Mouse (Mus musculus): ENCODE data around the gene Cpped1. TPM values are rescaled to one million over a fixed set of nuclear protein-coding genes. Genes with fewer than 3 reads are reported as not detected.

Gene Cpped1
- polyA plus RNA-seq, 1 experiment from 2014 or later, result 18.5 TPM

GRCm38 (mm10) chr16:11873292-11873691 lies 36.0 kb downstream of the Cpped1 start:
- no peaks in the 10 kb centered on the region for H3K36me3 ChIP-seq (ENCODE audit: control insufficient read depth, insufficient read depth, low read length)
- no peak overlapping the region for H3K4me2 ChIP-seq (ENCODE audit: low read depth)
- no peaks in the 10 kb centered on the region for H3K4me1 ChIP-seq (ENCODE audit: control insufficient read depth, insufficient read depth, low read length)
- WGBS, result 90% methylated on average over 3 of the region's 3 CpGs
- DNase-seq (ENCODE audit: low spot score), result no peak
- no peak overlapping the region for H3K27ac ChIP-seq (ENCODE audit: low read depth, low read length)
- H3K9ac ChIP-seq (ENCODE audit: low read length), result no peak overlapping the region
- no peaks in the 10 kb centered on the region for H3K9me3 ChIP-seq (ENCODE audit: control insufficient read depth, low read length)
- ATAC-seq (ENCODE audit: insufficient read depth, low FRiP score, low TSS enrichment), result no peak
- no peak overlapping the region for H3K4me3 ChIP-seq (ENCODE audit: low read depth, low read length)
- no peaks in the 10 kb centered on the region for H3K27me3 ChIP-seq (ENCODE audit: control insufficient read depth, insufficient read depth, low read length)

GRCm38 (mm10) chr16:11868486-11868885 lies 40.8 kb downstream of the Cpped1 start:
- ATAC-seq (ENCODE audit: insufficient read depth, low FRiP score, low TSS enrichment) (no peak), DNase-seq (ENCODE audit: low spot score) (no peak)
- no peaks in the 10 kb centered on the region for H3K36me3 ChIP-seq (ENCODE audit: control insufficient read depth, insufficient read depth, low read length)
- H3K27me3 ChIP-seq (ENCODE audit: control insufficient read depth, insufficient read depth, low read length), result no peaks in the 10 kb centered on the region
- no peak overlapping the region for H3K4me2 ChIP-seq (ENCODE audit: low read depth)
- H3K27ac ChIP-seq (ENCODE audit: low read depth, low read length), result no peak overlapping the region
- H3K9ac ChIP-seq (ENCODE audit: low read length), result no peak overlapping the region
- no peaks in the 10 kb centered on the region for H3K4me1 ChIP-seq (ENCODE audit: control insufficient read depth, insufficient read depth, low read length)
- WGBS, result 81% methylated on average over 3 of the region's 3 CpGs
- H3K4me3 ChIP-seq (ENCODE audit: low read depth, low read length), result no peak overlapping the region
- H3K9me3 ChIP-seq (ENCODE audit: control insufficient read depth, low read length), result no peaks in the 10 kb centered on the region

GRCm38 (mm10) chr16:11852716-11853605 lies 56.3 kb downstream of the Cpped1 start:
- Histone ChIP-seq H3K4me1 (ENCODE audit: control insufficient read depth, insufficient read depth, low read length) (no peaks in the 10 kb centered on the region), H3K27ac (ENCODE audit: low read depth, low read length) (no peak overlapping the region), H3K9me3 (ENCODE audit: control insufficient read depth, low read length) (no peaks in the 10 kb centered on the region), H3K4me3 (ENCODE audit: low read depth, low read length) (no peak overlapping the region), H3K9ac (ENCODE audit: low read length) (no peak overlapping the region), H3K36me3 (ENCODE audit: control insufficient read depth, insufficient read depth, low read length) (no peaks in the 10 kb centered on the region), H3K4me2 (ENCODE audit: low read depth) (no peak overlapping the region), H3K27me3 (ENCODE audit: control insufficient read depth, insufficient read depth, low read length) (no peaks in the 10 kb centered on the region)
- WGBS, result 85% methylated on average over 8 of the region's 8 CpGs
- DNase-seq (ENCODE audit: low spot score) (no peak), ATAC-seq (ENCODE audit: insufficient read depth, low FRiP score, low TSS enrichment) (no peak)

GRCm38 (mm10) chr16:11848990-11849658 lies 60.1 kb downstream of the Cpped1 start:
- Histone ChIP-seq H3K36me3 (ENCODE audit: control insufficient read depth, insufficient read depth, low read length) (no peaks in the 10 kb centered on the region), H3K4me3 (ENCODE audit: low read depth, low read length) (no peak overlapping the region), H3K27ac (ENCODE audit: low read depth, low read length) (no peak overlapping the region), H3K9ac (ENCODE audit: low read length) (no peak overlapping the region), H3K27me3 (ENCODE audit: control insufficient read depth, insufficient read depth, low read length) (no peaks in the 10 kb centered on the region), H3K4me2 (ENCODE audit: low read depth) (no peak overlapping the region), H3K4me1 (ENCODE audit: control insufficient read depth, insufficient read depth, low read length) (no peaks in the 10 kb centered on the region), H3K9me3 (ENCODE audit: control insufficient read depth, low read length) (no peaks in the 10 kb centered on the region)
- peak; percentile 6 for DNase-seq (ENCODE audit: low spot score)
- 85% methylated on average over 5 of the region's 5 CpGs for WGBS
- no peak for ATAC-seq (ENCODE audit: insufficient read depth, low FRiP score, low TSS enrichment)

- 91% methylated on average over 5 of the region's 5 CpGs for WGBS
- Histone ChIP-seq H3K4me2 (ENCODE audit: low read depth) (no peak overlapping the region), H3K4me3 (ENCODE audit: low read depth, low read length) (no peak overlapping the region), H3K4me1 (ENCODE audit: control insufficient read depth, insufficient read depth, low read length) (no peaks in the 10 kb centered on the region), H3K9ac (ENCODE audit: low read length) (no peak overlapping the region), H3K27me3 (ENCODE audit: control insufficient read depth, insufficient read depth, low read length) (no peaks in the 10 kb centered on the region), H3K36me3 (ENCODE audit: control insufficient read depth, insufficient read depth, low read length) (no peaks in the 10 kb centered on the region), H3K9me3 (ENCODE audit: control insufficient read depth, low read length) (no peaks in the 10 kb centered on the region), H3K27ac (ENCODE audit: low read depth, low read length) (no peak overlapping the region)
- ATAC-seq (ENCODE audit: insufficient read depth, low FRiP score, low TSS enrichment) (no peak), DNase-seq (ENCODE audit: low spot score) (peak; percentile 3)
Measured at GRCm38 (mm10) chr16:11845309-11845708, 63.9 kb downstream of the Cpped1 start.

- H3K36me3 ChIP-seq (ENCODE audit: control insufficient read depth, insufficient read depth, low read length), result no peaks in the 10 kb centered on the region
- ATAC-seq (ENCODE audit: insufficient read depth, low FRiP score, low TSS enrichment) (no peak), DNase-seq (ENCODE audit: low spot score) (no peak)
- H3K9ac ChIP-seq (ENCODE audit: low read length), result no peak overlapping the region
- no peak overlapping the region for H3K4me2 ChIP-seq (ENCODE audit: low read depth)
- H3K9me3 ChIP-seq (ENCODE audit: control insufficient read depth, low read length), result no peaks in the 10 kb centered on the region
- H3K4me3 ChIP-seq (ENCODE audit: low read depth, low read length), result no peak overlapping the region
- H3K27ac ChIP-seq (ENCODE audit: low read depth, low read length), result no peak overlapping the region
- WGBS, result 91% methylated on average over 2 of the region's 2 CpGs
- H3K4me1 ChIP-seq (ENCODE audit: control insufficient read depth, insufficient read depth, low read length), result no peaks in the 10 kb centered on the region
- H3K27me3 ChIP-seq (ENCODE audit: control insufficient read depth, insufficient read depth, low read length), result no peaks in the 10 kb centered on the region
Measured at GRCm38 (mm10) chr16:11843441-11843840, 65.8 kb downstream of the Cpped1 start.

GRCm38 (mm10) chr16:11833474-11833873 lies 75.8 kb downstream of the Cpped1 start:
- H3K4me1 ChIP-seq (ENCODE audit: control insufficient read depth, insufficient read depth, low read length), result no peaks in the 10 kb centered on the region
- DNase-seq (ENCODE audit: low spot score) (no peak), ATAC-seq (ENCODE audit: insufficient read depth, low FRiP score, low TSS enrichment) (no peak)
- H3K9me3 ChIP-seq (ENCODE audit: control insufficient read depth, low read length), result no peaks in the 10 kb centered on the region
- no peak overlapping the region for H3K4me3 ChIP-seq (ENCODE audit: low read depth, low read length)
- 52% methylated on average over 1 of the region's 1 CpGs for WGBS
- no peaks in the 10 kb centered on the region for H3K27me3 ChIP-seq (ENCODE audit: control insufficient read depth, insufficient read depth, low read length)
- H3K9ac ChIP-seq (ENCODE audit: low read length), result no peak overlapping the region
- H3K27ac ChIP-seq (ENCODE audit: low read depth, low read length), result no peak overlapping the region
- no peak overlapping the region for H3K4me2 ChIP-seq (ENCODE audit: low read depth)
- no peaks in the 10 kb centered on the region for H3K36me3 ChIP-seq (ENCODE audit: control insufficient read depth, insufficient read depth, low read length)

GRCm38 (mm10) chr16:11828816-11829215 lies 80.4 kb downstream of the Cpped1 start:
- no peak overlapping the region for H3K4me2 ChIP-seq (ENCODE audit: low read depth)
- H3K27ac ChIP-seq (ENCODE audit: low read depth, low read length), result no peak overlapping the region
- WGBS, result 96% methylated on average over 1 of the region's 1 CpGs
- no peak overlapping the region for H3K4me3 ChIP-seq (ENCODE audit: low read depth, low read length)
- no peak overlapping the region for H3K9ac ChIP-seq (ENCODE audit: low read length)
- no peaks in the 10 kb centered on the region for H3K27me3 ChIP-seq (ENCODE audit: control insufficient read depth, insufficient read depth, low read length)
- no peaks in the 10 kb centered on the region for H3K36me3 ChIP-seq (ENCODE audit: control insufficient read depth, insufficient read depth, low read length)
- DNase-seq (ENCODE audit: low spot score) (no peak), ATAC-seq (ENCODE audit: insufficient read depth, low FRiP score, low TSS enrichment) (no peak)
- no peaks in the 10 kb centered on the region for H3K4me1 ChIP-seq (ENCODE audit: control insufficient read depth, insufficient read depth, low read length)
- no peaks in the 10 kb centered on the region for H3K9me3 ChIP-seq (ENCODE audit: control insufficient read depth, low read length)

- no peak for DNase-seq (ENCODE audit: low spot score)
Measured at GRCm38 (mm10) chr16:11824833-11825232, 84.4 kb downstream of the Cpped1 start.

More at GRCm38 (mm10) chr16:11824833-11825232, 84.4 kb downstream of the Cpped1 start:
- WGBS, result 73% methylated on average over 7 of the region's 7 CpGs
- Histone ChIP-seq H3K27me3 (ENCODE audit: control insufficient read depth, insufficient read depth, low read length) (no peaks in the 10 kb centered on the region), H3K36me3 (ENCODE audit: control insufficient read depth, insufficient read depth, low read length) (no peaks in the 10 kb centered on the region), H3K9me3 (ENCODE audit: control insufficient read depth, low read length) (no peaks in the 10 kb centered on the region), H3K4me2 (ENCODE audit: low read depth) (no peak overlapping the region), H3K4me3 (ENCODE audit: low read depth, low read length) (no peak overlapping the region), H3K9ac (ENCODE audit: low read length) (no peak overlapping the region), H3K4me1 (ENCODE audit: control insufficient read depth, insufficient read depth, low read length) (no peaks in the 10 kb centered on the region), H3K27ac (ENCODE audit: low read depth, low read length) (no peak overlapping the region)
- no peak for ATAC-seq (ENCODE audit: insufficient read depth, low FRiP score, low TSS enrichment)
